Mouse (Mus musculus) A20 (cell line): ENCODE results near the gene Gm10061.
"Not testable (repeated sequence)": the region's sequence is repeated elsewhere in the genome, so short reads cannot be mapped to it uniquely, and the experiment has no call there.

ENCODE experiments used
- DNase-seq: peaks from one replicate; pipeline ENCODE4 v3.0.0-alpha.2; 2011; ENCODE audit warnings: low read depth, low spot score

Gm10061 gene

GRCm38 (mm10) chr16:89150786-89151185 lies at the start of gene Gm10061:
Gene Gm10061, plus strand, starts transcription at chr16:89151086.
- DNase-seq: no peak

- DNase-seq: no peak
Observed at GRCm38 (mm10) chr16:89140551-89140950, 10.3 kb upstream of the Gm10061 start, which contains the start of gene Gm6358. Gene Gm6358, plus strand, starts transcription at chr16:89140851.

GRCm38 (mm10) chr16:89157652-89158051 lies 6.8 kb downstream of the Gm10061 start, which contains the start of gene Gm9789:
Gene Gm9789, plus strand, starts transcription at chr16:89157952.
- DNase-seq: no peak

- not testable (repeated sequence) for DNase-seq
Observed at GRCm38 (mm10) chr16:89169190-89169589, 18.3 kb downstream of the Gm10061 start, which contains the start of gene Gm7735. Gene Gm7735, plus strand, starts transcription at chr16:89169490.

- DNase-seq: no peak
Observed at GRCm38 (mm10) chr16:89174435-89174834, 23.5 kb downstream of the Gm10061 start, which contains the start of gene 1110057P08Rik. Gene 1110057P08Rik, plus strand, starts transcription at chr16:89174735.

- DNase-seq: no peak
Observed at GRCm38 (mm10) chr16:89188621-89189020, 37.7 kb downstream of the Gm10061 start.
